Mouse (Mus musculus) MEL (cell line): ENCODE data around the gene Tbcd. TPM values are rescaled to one million over a fixed set of nuclear protein-coding genes. Genes with fewer than 3 reads are reported as not detected.

ENCODE experiments used
- DNase-seq: peaks from one replicate; pipeline ENCODE4 v3.0.0; 2011; ENCODE audit warnings: low read depth, low spot score
- H3K27ac ChIP-seq: 2 replicates; pipeline ENCODE4 v1.5.1; 2012; ENCODE audit warnings: low read depth, mild to moderate bottlenecking, control low read depth, low read length, moderate library complexity; ENCODE audit not compliant: control insufficient read depth
- H3K27me3 ChIP-seq, 2 experiments: fragments of 150-350 bp in 1 of 2; sonication (generic) in 1 of 2; 2 replicates each; pipeline ENCODE4 v1.6.1; 2012; ENCODE audit warnings: low read length in 2 of 2, mild to moderate bottlenecking in 2 of 2, improper control_type of control experiment in 1 of 2, moderate library complexity in 1 of 2; ENCODE audit not compliant: insufficient read depth in 2 of 2, control insufficient read depth in 1 of 2
- H3K36me3 ChIP-seq, 2 experiments: 2 replicates each; pipeline ENCODE4 v1.6.1; 2012 to 2014; ENCODE audit warnings: low read length in 2 of 2, improper control_type of control experiment in 1 of 2, inconsistent platforms in 1 of 2, mild to moderate bottlenecking in 1 of 2; ENCODE audit not compliant: insufficient read depth in 2 of 2, control insufficient read depth in 1 of 2
- H3K4me1 ChIP-seq, 2 experiments: fragments of 150-350 bp in 1 of 2; sonication (generic) in 1 of 2; 2 replicates each; pipeline ENCODE4 v1.6.1; 2012; ENCODE audit warnings: low read length in 2 of 2, improper control_type of control experiment in 1 of 2, mild to moderate bottlenecking in 1 of 2; ENCODE audit not compliant: insufficient read depth in 2 of 2, control insufficient read depth in 1 of 2
- H3K4me3 ChIP-seq, 2 experiments: fragments of 150-350 bp in 1 of 2; sonication (generic) in 1 of 2; 2 replicates each; pipeline ENCODE4 v1.5.1; 2012; ENCODE audit warnings: low read depth in 2 of 2, low read length in 2 of 2, mild to moderate bottlenecking in 2 of 2, moderate library complexity in 2 of 2, control low read depth in 1 of 2, improper control_type of control experiment in 1 of 2; ENCODE audit not compliant: control insufficient read depth in 1 of 2, insufficient read depth in 1 of 2
- H3K79me2 ChIP-seq: 2 replicates; pipeline ENCODE4 v1.6.1; 2012; ENCODE audit warnings: mild to moderate bottlenecking, low read length, moderate library complexity; ENCODE audit not compliant: control insufficient read depth, poor library complexity, insufficient read depth
- H3K9ac ChIP-seq: 2 replicates; pipeline ENCODE4 v1.6.1; 2012; ENCODE audit warnings: low read depth, mild to moderate bottlenecking, control low read depth, low read length, moderate library complexity; ENCODE audit not compliant: control insufficient read depth, poor library complexity, severe bottlenecking
- H3K9me3 ChIP-seq: fragments of 150-350 bp; sonication (generic); replicated peaks from 2 replicates; pipeline ENCODE4 v1.6.1; 2012; ENCODE audit warnings: mild to moderate bottlenecking, low read length, improper control_type of control experiment, moderate library complexity; ENCODE audit not compliant: insufficient read depth
- CHD1 ChIP-seq: IDR thresholded peaks from 2 replicates; pipeline ENCODE4 v1.6.1; 2012; ENCODE audit warnings: low read depth, mild to moderate bottlenecking, inconsistent platforms, low read length, improper control_type of control experiment
- CHD2 ChIP-seq: IDR thresholded peaks from 2 replicates; pipeline ENCODE4 v1.6.1; 2011; ENCODE audit warnings: low read length, improper control_type of control experiment
- CTCF ChIP-seq, 3 experiments: IDR thresholded peaks in 2 of 3; conservative IDR thresholded peaks in 1 of 3; 2 replicates each; pipeline ENCODE4 v1.5.1; 2011 to 2012; ENCODE audit warnings: low read length in 3 of 3, low read depth in 2 of 3, mild to moderate bottlenecking in 2 of 3, improper control_type of control experiment in 1 of 3, inconsistent platforms in 1 of 3, mixed read lengths in 1 of 3, moderate library complexity in 1 of 3; ENCODE audit not compliant: control insufficient read depth in 1 of 3, insufficient read depth in 1 of 3, poor library complexity in 1 of 3, severe bottlenecking in 1 of 3
- E2F4 ChIP-seq: IDR thresholded peaks from 2 replicates; pipeline ENCODE4 v1.6.1; 2011; ENCODE audit warnings: low read depth, low read length, improper control_type of control experiment, borderline replicate concordance
- ELF1 ChIP-seq: IDR thresholded peaks from 2 replicates; pipeline ENCODE4 v1.6.1; 2014; ENCODE audit warnings: low read depth, mild to moderate bottlenecking, inconsistent platforms, low read length, improper control_type of control experiment, moderate library complexity
- EP300 ChIP-seq, 2 experiments: IDR thresholded peaks; 2 replicates each; pipeline ENCODE4 v1.6.1; 2011; ENCODE audit warnings: improper control_type of control experiment in 2 of 2, low read length in 2 of 2, low read depth in 1 of 2, mild to moderate bottlenecking in 1 of 2
- ETS1 ChIP-seq: IDR thresholded peaks from 2 replicates; pipeline ENCODE4 v1.6.1; 2012; ENCODE audit warnings: low read depth, mild to moderate bottlenecking, inconsistent platforms, low read length, improper control_type of control experiment, moderate library complexity
- GABPA ChIP-seq: IDR thresholded peaks from 2 replicates; pipeline ENCODE4 v1.6.1; 2012; ENCODE audit warnings: low read depth, mild to moderate bottlenecking, inconsistent platforms, low read length, improper control_type of control experiment, moderate library complexity
- GATA1 ChIP-seq: IDR thresholded peaks from 2 replicates; pipeline ENCODE4 v1.6.1; 2011; ENCODE audit warnings: low read depth, low read length, improper control_type of control experiment
- HCFC1 ChIP-seq: IDR thresholded peaks from 2 replicates; pipeline ENCODE4 v1.6.1; 2012; ENCODE audit warnings: low read depth, mild to moderate bottlenecking, inconsistent platforms, low read length, improper control_type of control experiment, moderate library complexity
- JUND ChIP-seq: IDR thresholded peaks from 2 replicates; pipeline ENCODE4 v1.6.1; 2011; ENCODE audit warnings: low read depth, mild to moderate bottlenecking, improper control_type of control experiment, low read length
- KAT2A ChIP-seq: conservative IDR thresholded peaks from 2 replicates; pipeline ENCODE4 v1.6.1; 2012; ENCODE audit warnings: low read depth, low read length, improper control_type of control experiment, inconsistent platforms
- MAFK ChIP-seq: IDR thresholded peaks from 2 replicates; pipeline ENCODE4 v1.6.1; 2011; ENCODE audit warnings: low read depth, mild to moderate bottlenecking, low read length, improper control_type of control experiment, borderline replicate concordance
- MAX ChIP-seq: IDR thresholded peaks from 2 replicates; pipeline ENCODE4 v1.6.1; 2011; ENCODE audit warnings: low read length, improper control_type of control experiment
- MAZ ChIP-seq: IDR thresholded peaks from 2 replicates; pipeline ENCODE4 v1.6.1; 2012; ENCODE audit warnings: low read depth, mild to moderate bottlenecking, inconsistent platforms, low read length, improper control_type of control experiment
- MEF2A ChIP-seq: IDR thresholded peaks from 2 replicates; pipeline ENCODE4 v1.6.1; 2014; ENCODE audit warnings: low read depth, mild to moderate bottlenecking, inconsistent platforms, low read length, improper control_type of control experiment; ENCODE audit not compliant: poor library complexity, insufficient replicate concordance, severe bottlenecking; ENCODE audit errors: extremely low read depth
- MXI1 ChIP-seq: IDR thresholded peaks from 2 replicates; pipeline ENCODE4 v1.6.1; 2011; ENCODE audit warnings: mild to moderate bottlenecking, low read depth, low read length, improper control_type of control experiment
- MYC ChIP-seq: IDR thresholded peaks from 2 replicates; pipeline ENCODE4 v1.6.1; 2011; ENCODE audit warnings: low read depth, mild to moderate bottlenecking, low read length, improper control_type of control experiment, moderate library complexity
- NRF1 ChIP-seq: IDR thresholded peaks from 2 replicates; pipeline ENCODE4 v1.6.1; 2014; ENCODE audit warnings: low read depth, mild to moderate bottlenecking, inconsistent platforms, low read length, improper control_type of control experiment, moderate library complexity; ENCODE audit not compliant: poor library complexity, insufficient read depth, severe bottlenecking
- POLR2A ChIP-seq, 2 experiments: IDR thresholded peaks; 2 replicates each; pipeline ENCODE4 v1.6.1; 2011 to 2012; ENCODE audit warnings: low read length in 2 of 2, mild to moderate bottlenecking in 2 of 2, control low read depth in 1 of 2, improper control_type of control experiment in 1 of 2, low read depth in 1 of 2, moderate library complexity in 1 of 2; ENCODE audit not compliant: control insufficient read depth in 1 of 2, insufficient read depth in 1 of 2, poor library complexity in 1 of 2
- POLR2AphosphoS5 ChIP-seq: IDR thresholded peaks from 2 replicates; pipeline ENCODE4 v1.6.1; 2012; ENCODE audit warnings: low read depth, borderline replicate concordance, mild to moderate bottlenecking, inconsistent platforms, low read length, moderate library complexity, mixed read lengths
- RAD21 ChIP-seq: IDR thresholded peaks from 2 replicates; pipeline ENCODE4 v1.6.1; 2011; ENCODE audit warnings: mild to moderate bottlenecking, low read depth, low read length, improper control_type of control experiment
- RCOR1 ChIP-seq: IDR thresholded peaks from 2 replicates; pipeline ENCODE4 v1.6.1; 2012; ENCODE audit warnings: low read depth, mild to moderate bottlenecking, inconsistent platforms, low read length, improper control_type of control experiment
- SMC3 ChIP-seq: IDR thresholded peaks from 2 replicates; pipeline ENCODE4 v1.6.1; 2011; ENCODE audit warnings: low read depth, low read length, improper control_type of control experiment
- TAL1 ChIP-seq: IDR thresholded peaks from 2 replicates; pipeline ENCODE4 v1.6.1; 2012; ENCODE audit warnings: mild to moderate bottlenecking, inconsistent platforms, low read length, moderate library complexity, mixed read lengths
- TBP ChIP-seq: IDR thresholded peaks from 2 replicates; pipeline ENCODE4 v1.8.0; 2011; ENCODE audit warnings: low read depth, low read length, improper control_type of control experiment
- TCF12 ChIP-seq: IDR thresholded peaks from 2 replicates; pipeline ENCODE4 v1.6.1; 2014; ENCODE audit warnings: low read depth, mild to moderate bottlenecking, inconsistent platforms, low read length, improper control_type of control experiment, moderate library complexity
- USF1 ChIP-seq: IDR thresholded peaks from 2 replicates; pipeline ENCODE4 v1.6.1; 2014; ENCODE audit warnings: low read depth, mild to moderate bottlenecking, inconsistent platforms, low read length, improper control_type of control experiment, moderate library complexity
- USF2 ChIP-seq, 2 experiments: IDR thresholded peaks; 2 replicates each; pipeline ENCODE4 v1.6.1; 2011 to 2012; ENCODE audit warnings: improper control_type of control experiment in 2 of 2, low read length in 2 of 2, borderline replicate concordance in 1 of 2, inconsistent platforms in 1 of 2, low read depth in 1 of 2, mild to moderate bottlenecking in 1 of 2; ENCODE audit not compliant: insufficient read depth in 1 of 2
- ZC3H11A ChIP-seq: IDR thresholded peaks from 2 replicates; pipeline ENCODE4 v1.6.1; 2012; ENCODE audit warnings: low read depth, mild to moderate bottlenecking, inconsistent platforms, low read length, improper control_type of control experiment
- ZKSCAN1 ChIP-seq: IDR thresholded peaks from 2 replicates; pipeline ENCODE4 v1.6.1; 2012; ENCODE audit warnings: low read depth, mild to moderate bottlenecking, inconsistent platforms, low read length, improper control_type of control experiment, moderate library complexity
- ZMIZ1 ChIP-seq: IDR thresholded peaks from 2 replicates; pipeline ENCODE4 v1.6.1; 2012; ENCODE audit warnings: low read depth, mild to moderate bottlenecking, inconsistent platforms, low read length, improper control_type of control experiment, moderate library complexity
- ZNF384 ChIP-seq: IDR thresholded peaks from 2 replicates; pipeline ENCODE4 v1.6.1; 2012; ENCODE audit warnings: low read depth, mild to moderate bottlenecking, inconsistent platforms, low read length, improper control_type of control experiment
- polyA plus RNA-seq, 2 experiments: library from polyadenylated mRNA; stranded (reverse) in 1 of 2; unstranded in 1 of 2; fragments of >175 nt in 1 of 2; fragments of >200 nt in 1 of 2; gene quantifications; 2 replicates each; pipeline versions ENCODE4 v1.2.1 to v1.2.4; 2012; ENCODE audit warnings: low replicate concordance in 2 of 2, low read depth in 1 of 2; ENCODE audit not compliant: insufficient read length in 2 of 2, insufficient read depth in 1 of 2, missing spikeins in 1 of 2
- total RNA-seq: library from RNA; depleted of rRNA; stranded (reverse); fragments of 300-350 nt; gene quantifications from 2 replicates; pipeline ENCODE4 v1.2.3, GENCODE M21; 2012; rRNA removed

Tbcd gene
- total RNA-seq (65.3 and 72.3 TPM in 2 replicates), polyA plus RNA-seq (10 to 100 TPM in 1 of 2 experiments, not detected in 1; 50.0 TPM)

DNA sequence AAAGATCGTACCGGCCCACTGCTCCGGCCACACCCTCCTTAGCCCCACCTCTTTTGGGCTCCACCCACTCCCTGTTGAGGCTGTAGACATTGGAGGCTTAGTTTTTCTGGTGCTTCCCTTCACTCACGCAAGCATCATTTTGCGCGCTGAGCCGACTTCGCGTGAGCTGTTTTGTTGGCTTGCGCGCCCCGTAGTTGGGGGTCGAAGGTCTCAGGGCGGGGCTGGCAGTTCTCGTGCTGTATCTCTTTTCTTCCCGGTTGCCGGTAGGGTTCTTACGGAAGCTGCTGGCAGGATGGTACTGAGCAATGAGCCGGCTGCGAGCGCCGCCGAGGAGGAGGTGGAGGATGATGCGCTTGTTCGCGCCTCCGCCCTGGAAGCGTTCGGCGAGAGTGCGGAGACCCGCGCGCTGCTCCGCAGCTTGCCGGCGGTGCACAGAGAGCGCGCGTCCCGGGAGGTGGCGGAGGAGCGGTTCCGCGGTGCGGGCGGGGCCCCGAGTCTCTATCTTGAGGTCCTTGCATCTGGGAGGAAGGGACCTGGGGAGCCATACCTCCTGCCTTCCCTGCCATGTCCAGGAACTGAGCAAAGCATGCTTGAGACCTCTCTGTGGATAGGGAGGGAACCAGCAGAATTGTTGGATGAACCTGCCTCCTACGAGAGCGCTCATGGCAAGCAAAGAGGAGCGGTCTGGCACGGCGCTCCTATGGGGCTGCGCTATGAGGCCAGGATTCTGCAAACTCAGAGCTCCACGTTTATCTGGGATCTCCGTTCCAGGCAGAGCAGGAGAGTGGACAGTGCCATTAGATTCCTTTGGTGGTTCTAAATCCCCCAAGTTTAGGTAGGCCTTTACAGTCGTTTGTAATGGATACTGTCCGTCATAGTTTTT is at the start of gene Tbcd:
Gene Tbcd (plus strand): TSS at position 197 of the 883 bp plus-strand sequence.
- Histone ChIP-seq H3K36me3 (peaks cover 0 to 11% of the 10 kb centered on the region in 2 experiments; a peak in 3 of 4 replicates), H3K9ac (peak within 1 kb of the TSS; percentile 86), H3K4me3 (peak within 1 kb of the TSS; percentile 65 to 89), H3K27me3 (peaks cover 0 to 2% of the 10 kb centered on the region in 2 experiments; a peak in 1 of 4 replicates), H3K4me1 (peaks cover 4 to 13% of the 10 kb centered on the region in 2 experiments; a peak in 3 of 4 replicates), H3K9me3 (no peaks in the 10 kb centered on the region), H3K27ac (peak within 1 kb of the TSS; percentile 66), H3K79me2 (peaks cover 12% of the 10 kb centered on the region)
- peak; percentile 99 for DNase-seq
- TF ChIP-seq KAT2A, result peak; percentile 95
- TF ChIP-seq CHD2, result peak; percentile 91
- peak; percentile 99 for TF ChIP-seq MAZ
- TF ChIP-seq HCFC1, result peak; percentile 99
- TF ChIP-seq ZNF384, result no peak
- TF ChIP-seq ZKSCAN1, result no peak
- no peak for TF ChIP-seq MAFK
- no peak for TF ChIP-seq CHD1
- TF ChIP-seq TBP, result peak; percentile 89
- peak; percentile 77 for TF ChIP-seq MAX
- no peak for TF ChIP-seq POLR2AphosphoS5
- TF ChIP-seq E2F4, result peak; percentile 50; the same call in 1 of the 2 replicates
- 0 out of 2 replicates have a peak, but pooled peaks have one; percentile 6 for TF ChIP-seq SMC3
- TF ChIP-seq MEF2A, result no peak
- peak; percentile 99 for TF ChIP-seq MXI1
- no peak for TF ChIP-seq CTCF (IDR thresholded peaks at IDR 0.05 in 2 of 3, conservative IDR thresholded peaks at IDR 0.05 in 1 of 3; ENCODE audit: control insufficient read depth in 1 of 3, insufficient read depth in 1 of 3, low read depth in 2 of 3, low read length in 3 of 3, poor library complexity in 1 of 3, severe bottlenecking in 1 of 3)
- no peak for TF ChIP-seq TAL1
- TF ChIP-seq MYC, result peak; percentile 64; the same call in 1 of the 2 replicates
- no peak for TF ChIP-seq USF2 (IDR thresholded peaks at IDR 0.05; ENCODE audit: borderline replicate concordance in 1 of 2, insufficient read depth in 1 of 2, low read depth in 1 of 2, low read length in 2 of 2)
- TF ChIP-seq POLR2A (IDR thresholded peaks at IDR 0.05; ENCODE audit: control insufficient read depth in 1 of 2, insufficient read depth in 1 of 2, low read depth in 1 of 2, low read length in 2 of 2, poor library complexity in 1 of 2), result peak; percentile 81 to 92
- no peak for TF ChIP-seq ZC3H11A
- TF ChIP-seq RCOR1, result peak; percentile 41; the same call in 1 of the 2 replicates
- TF ChIP-seq ELF1, result peak; percentile 97
- no peak for TF ChIP-seq RAD21
- TF ChIP-seq JUND, result no peak
- peak; percentile 86; the same call in 1 of the 2 replicates for TF ChIP-seq ZMIZ1
- TF ChIP-seq EP300 (IDR thresholded peaks at IDR 0.05; ENCODE audit: low read depth in 1 of 2, low read length in 2 of 2), result peak in 1 of 2 experiments; percentile 50; a peak in 1 of 4 replicates
- peak; percentile 48; the same call in 1 of the 2 replicates for TF ChIP-seq USF1
- 0 out of 2 replicates have a peak, but pooled peaks have one; percentile 28 for TF ChIP-seq GABPA
- peak; percentile 53; the same call in 1 of the 2 replicates for TF ChIP-seq ETS1
- no peak; the same call in 1 of the 2 replicates for TF ChIP-seq GATA1
- TF ChIP-seq TCF12, result peak; percentile 77
- TF ChIP-seq NRF1, result peak; percentile 50; the same call in 1 of the 2 replicates
